Mouse (Mus musculus) C2C12 (cell line): ENCODE measurements at regions not wholly inside any gene's neighbourhood (a gene's known extent, or its start where the extent isn't known, plus 50 kb on each side); places are given as distances from the start of the nearest gene placed in this dataset.

Source experiments
- H3K27me3 ChIP-seq: one replicate; pipeline ENCODE4 v1.6.1; 2011; ENCODE audit not compliant: control insufficient read depth, insufficient read depth, insufficient read length
- H3K36me3 ChIP-seq: one replicate; pipeline ENCODE4 v1.6.1; 2011; ENCODE audit not compliant: control insufficient read depth, insufficient read depth
- H3K4me3 ChIP-seq: one replicate; pipeline ENCODE4 v1.5.1; 2011; ENCODE audit warnings: mild to moderate bottlenecking, control low read depth; ENCODE audit not compliant: poor library complexity, insufficient read depth, severe bottlenecking
- H3K79me2 ChIP-seq: one replicate; pipeline ENCODE4 v1.6.1; 2011; ENCODE audit not compliant: control insufficient read depth, insufficient read depth
- H3K79me3 ChIP-seq: one replicate; pipeline ENCODE4 v1.6.1; 2011; ENCODE audit warnings: low read depth, control low read depth
- H3ac ChIP-seq: one replicate; pipeline ENCODE3; 2011; ENCODE audit warnings: low read depth; ENCODE audit not compliant: control insufficient read depth, insufficient read length
- CEBPB ChIP-seq: IDR thresholded peaks from one replicate; pipeline ENCODE4 v1.6.1; 2011; ENCODE audit warnings: low read depth, mild to moderate bottlenecking, control low read depth, moderate library complexity
- CTCF ChIP-seq: IDR thresholded peaks from one replicate; pipeline ENCODE4 v1.5.1; 2011; ENCODE audit not compliant: control insufficient read depth, insufficient read depth, insufficient read length
- FOSL1 ChIP-seq: IDR thresholded peaks from one replicate; pipeline ENCODE4 v1.8.0; 2011; ENCODE audit warnings: mild to moderate bottlenecking, low read length; ENCODE audit not compliant: poor library complexity, insufficient read depth, severe bottlenecking
- MAX ChIP-seq: IDR thresholded peaks from one replicate; pipeline ENCODE4 v1.6.1; 2011; ENCODE audit warnings: mild to moderate bottlenecking, control low read depth
- MYOD1 ChIP-seq: IDR thresholded peaks from one replicate; pipeline ENCODE4 v1.6.1; 2011; ENCODE audit warnings: low read depth; ENCODE audit not compliant: control insufficient read depth, insufficient read length
- MYOG ChIP-seq: IDR thresholded peaks from one replicate; pipeline ENCODE4 v1.6.1; 2011; ENCODE audit not compliant: control insufficient read depth, insufficient read length; ENCODE audit errors: extremely low read depth
- USF1 ChIP-seq: IDR thresholded peaks from one replicate; pipeline ENCODE4 v1.6.1; 2011; ENCODE audit warnings: low read depth, mild to moderate bottlenecking, control low read depth, moderate library complexity

- no peaks in the 10 kb centered on the region for H3K27me3 ChIP-seq
- H3K4me3 ChIP-seq, result no peak overlapping the region
- no peak overlapping the region for H3ac ChIP-seq
- TF ChIP-seq MAX (no peak), MYOG (no peak), CTCF (no peak), USF1 (no peak), MYOD1 (no peak), CEBPB (no peak), FOSL1 (no peak)
- no peaks in the 10 kb centered on the region for H3K36me3 ChIP-seq
- H3K79me2 ChIP-seq, result no peaks in the 10 kb centered on the region
- H3K79me3 ChIP-seq, result no peaks in the 10 kb centered on the region
These were observed 127.7 kb upstream of the Lhx8 start for GRCm38 (mm10) chr3:154458208-154458607.

DNA sequence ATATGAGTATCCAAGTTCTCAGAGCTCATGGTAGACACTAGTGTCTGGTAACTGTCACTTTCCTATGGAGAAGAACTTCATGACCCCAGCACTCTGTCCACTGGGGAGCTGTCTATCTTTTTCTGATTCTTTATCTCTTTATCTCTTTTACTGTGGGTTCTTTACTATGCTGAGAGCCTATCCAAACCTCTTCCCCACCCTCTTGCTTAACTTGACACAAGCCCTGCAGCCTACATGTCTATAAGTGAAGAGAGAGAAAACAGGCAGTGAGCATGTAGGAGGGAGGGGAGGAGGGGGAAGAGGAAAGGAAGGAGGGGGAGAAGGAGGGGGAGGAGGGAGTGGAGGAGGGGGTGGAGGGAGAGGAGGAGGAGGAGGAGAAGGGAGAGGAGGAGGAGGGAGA lies 122.6 kb upstream of the Lhx8 start:
- no peak overlapping the region for H3K4me3 ChIP-seq
- no peak overlapping the region for H3ac ChIP-seq
- H3K36me3 ChIP-seq, result no peaks in the 10 kb centered on the region
- H3K27me3 ChIP-seq, result no peaks in the 10 kb centered on the region
- H3K79me3 ChIP-seq, result no peaks in the 10 kb centered on the region
- H3K79me2 ChIP-seq, result no peaks in the 10 kb centered on the region
- no peak for TF ChIP-seq CTCF
- TF ChIP-seq CEBPB, result no peak
- TF ChIP-seq MYOG, result no peak

DNA sequence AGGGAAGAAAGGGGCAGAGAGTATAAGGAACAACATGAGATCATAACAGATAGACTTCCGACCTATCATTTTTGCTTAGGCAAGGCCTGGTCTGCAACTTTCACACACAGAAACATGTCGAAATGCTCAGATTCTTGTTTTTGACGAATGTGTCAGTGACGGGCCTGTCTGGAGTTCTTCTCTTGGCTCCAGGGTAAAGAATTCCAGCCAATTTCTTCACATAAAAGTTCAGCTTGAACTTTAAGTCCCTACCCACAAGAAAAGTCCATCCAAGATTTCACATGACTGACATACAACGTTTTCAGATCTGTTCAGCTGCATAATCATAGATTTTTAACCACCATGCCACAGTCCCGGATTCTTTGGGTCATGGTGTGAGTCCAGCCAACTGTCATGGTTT lies 122.1 kb upstream of the Lhx8 start:
- Histone ChIP-seq H3ac (no peak overlapping the region), H3K36me3 (no peaks in the 10 kb centered on the region), H3K4me3 (no peak overlapping the region), H3K79me2 (no peaks in the 10 kb centered on the region), H3K27me3 (no peaks in the 10 kb centered on the region), H3K79me3 (no peaks in the 10 kb centered on the region)
- no peak for TF ChIP-seq USF1
- no peak for TF ChIP-seq CEBPB
- TF ChIP-seq MAX, result no peak
- no peak for TF ChIP-seq FOSL1
- TF ChIP-seq MYOD1, result no peak
- TF ChIP-seq CTCF, result no peak
- no peak for TF ChIP-seq MYOG

DNA sequence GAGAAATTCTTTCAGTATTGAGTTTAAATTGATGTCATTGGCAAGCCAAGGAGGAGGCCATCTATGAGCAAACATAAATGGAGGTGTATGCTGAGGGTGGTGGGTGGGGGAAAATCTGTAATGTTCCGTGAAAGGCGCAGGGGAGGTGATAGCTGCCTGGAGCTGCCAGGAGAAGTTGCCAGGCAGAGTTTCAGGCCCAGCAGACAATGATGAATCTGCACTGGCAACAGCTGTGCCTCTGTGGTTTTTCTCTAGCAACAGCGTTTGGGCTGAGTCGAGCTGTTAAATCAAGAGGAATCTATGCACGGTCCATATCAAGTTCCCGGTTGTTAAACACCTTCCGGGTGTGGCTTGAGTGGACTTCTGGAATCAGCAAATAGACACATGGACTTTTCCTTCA lies 120.7 kb upstream of the Lhx8 start:
- no peaks in the 10 kb centered on the region for H3K79me2 ChIP-seq
- H3K79me3 ChIP-seq, result no peaks in the 10 kb centered on the region
- no peaks in the 10 kb centered on the region for H3K27me3 ChIP-seq
- H3K4me3 ChIP-seq, result no peak overlapping the region
- TF ChIP-seq MYOD1 (peak; percentile 85), MAX (no peak)
- H3ac ChIP-seq, result no peak overlapping the region
- no peaks in the 10 kb centered on the region for H3K36me3 ChIP-seq

- no peak for TF ChIP-seq MAX
- TF ChIP-seq CTCF, result no peak
- TF ChIP-seq MYOG, result no peak
- TF ChIP-seq USF1, result no peak
- TF ChIP-seq FOSL1, result no peak
- TF ChIP-seq MYOD1, result no peak
- no peak for TF ChIP-seq CEBPB
- Histone ChIP-seq H3K4me3 (no peak overlapping the region), H3K79me3 (no peaks in the 10 kb centered on the region), H3K27me3 (no peaks in the 10 kb centered on the region), H3ac (no peak overlapping the region), H3K36me3 (no peaks in the 10 kb centered on the region), H3K79me2 (no peaks in the 10 kb centered on the region)
These were observed 113.1 kb upstream of the Lhx8 start for GRCm38 (mm10) chr3:154443351-154444075.

DNA sequence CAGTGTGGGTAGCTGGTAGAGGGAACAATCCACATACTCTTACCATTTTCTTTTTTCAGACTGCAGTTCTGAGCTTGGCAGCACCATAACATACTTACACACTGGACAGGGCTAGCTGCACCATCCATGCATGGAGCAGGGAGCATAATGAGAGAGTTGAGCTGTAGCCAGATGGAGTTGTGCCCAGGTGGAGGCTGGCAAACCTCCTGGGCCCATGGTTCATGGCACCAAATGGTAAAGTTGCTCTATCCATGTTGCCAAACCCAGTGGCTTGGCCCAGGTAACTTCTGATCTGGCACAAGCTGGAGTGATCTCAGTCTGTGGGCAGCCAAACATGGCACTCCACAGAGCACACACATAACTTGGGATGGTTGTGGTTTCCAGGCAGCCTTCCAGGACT lies 111.0 kb upstream of the Lhx8 start:
- TF ChIP-seq CTCF (no peak), FOSL1 (no peak), CEBPB (no peak), MAX (no peak), MYOD1 (no peak), MYOG (no peak), USF1 (no peak)

More for the DNA sequence above, 111.0 kb upstream of the Lhx8 start:
- H3K36me3 ChIP-seq, result no peaks in the 10 kb centered on the region
- H3ac ChIP-seq, result no peak overlapping the region
- no peaks in the 10 kb centered on the region for H3K27me3 ChIP-seq
- no peaks in the 10 kb centered on the region for H3K79me3 ChIP-seq
- H3K79me2 ChIP-seq, result no peaks in the 10 kb centered on the region
- H3K4me3 ChIP-seq, result no peak overlapping the region
